Mouse (Mus musculus) 416B (cell line): Measurements from ENCODE around the gene Twist1.

Source experiments
- DNase-seq: peaks from one replicate; pipeline ENCODE4 v3.0.0; 2011; ENCODE audit warnings: low read depth

Twist1 gene

GRCm38 (mm10) chr12:33966490-33967415 lies 9.3 kb downstream of the Twist1 start:
- no peak for DNase-seq

- DNase-seq: no peak
These were observed 10.0 kb downstream of the Twist1 start for GRCm38 (mm10) chr12:33967514-33967913.

GRCm38 (mm10) chr12:33968041-33968897 lies 10.8 kb downstream of the Twist1 start:
- DNase-seq: no peak

GRCm38 (mm10) chr12:33968898-33969178 lies 11.4 kb downstream of the Twist1 start:
- no peak for DNase-seq

- DNase-seq: no peak
These were observed 22.7 kb downstream of the Twist1 start for GRCm38 (mm10) chr12:33980159-33980558.

- no peak for DNase-seq
These were observed 24.0 kb downstream of the Twist1 start for GRCm38 (mm10) chr12:33981433-33981832.

- peak; percentile 88 for DNase-seq
These were observed 35.7 kb downstream of the Twist1 start for GRCm38 (mm10) chr12:33993127-33993526.
